Mouse (Mus musculus) cerebellum, adult 11 months (tissue): ENCODE data around the gene Twist2.

ENCODE experiments used
- DNase-seq: peaks from one replicate; pipeline ENCODE4 v3.0.0; 2022

Twist2 gene

GRCm38 (mm10) chr1:91820531-91820930 lies 19.3 kb downstream of the Twist2 start:
- DNase-seq, result no peak

DNA sequence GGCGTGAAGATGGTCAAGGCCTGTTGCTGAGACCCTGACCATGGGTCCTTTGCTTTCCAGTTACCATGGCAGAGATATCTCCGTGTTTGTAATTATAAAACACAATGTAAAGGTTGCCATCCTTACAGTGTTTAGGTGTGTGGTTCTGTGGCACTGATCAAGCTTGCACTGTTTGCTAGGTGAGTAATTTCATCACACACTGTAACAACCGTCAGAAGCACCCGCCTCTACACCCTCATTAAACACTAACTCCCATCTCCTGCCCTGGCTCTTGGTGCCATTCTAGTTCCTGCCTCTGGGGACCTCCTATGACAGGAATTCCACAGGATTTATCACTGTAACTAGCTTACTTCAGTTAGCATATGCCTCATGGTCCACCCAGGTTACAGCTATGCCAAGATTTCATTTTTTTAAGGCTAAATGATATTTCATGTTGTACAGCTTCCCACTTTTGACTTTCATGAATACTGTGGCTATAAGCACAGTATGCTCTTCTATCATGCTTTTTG lies 21.1 kb downstream of the Twist2 start:
- DNase-seq, result no peak

DNA sequence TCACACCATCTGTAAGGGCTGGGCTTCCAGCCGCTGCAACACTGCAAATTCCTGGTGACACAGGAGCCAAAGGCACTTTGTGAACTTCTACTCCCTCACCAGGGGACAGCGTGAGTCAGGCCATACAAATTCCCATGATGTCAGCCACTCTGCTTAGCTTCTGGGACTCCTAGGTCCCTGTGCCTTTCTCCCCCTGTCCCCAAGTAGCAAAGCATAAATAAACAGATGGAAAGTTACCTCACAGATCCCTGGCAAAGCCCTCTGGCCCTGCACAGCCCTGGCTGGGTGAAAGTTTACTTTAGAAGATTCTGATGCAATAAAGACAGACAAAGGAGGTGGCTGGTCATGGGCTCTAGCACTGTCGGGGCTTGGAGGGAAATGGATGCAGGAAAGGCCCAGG lies 22.3 kb downstream of the Twist2 start:
- no peak for DNase-seq

- no peak for DNase-seq
These were observed 22.7 kb downstream of the Twist2 start for GRCm38 (mm10) chr1:91823951-91824350.

GRCm38 (mm10) chr1:91825261-91825660 lies 24.0 kb downstream of the Twist2 start:
- no peak for DNase-seq

- no peak for DNase-seq
These were observed 30.7 kb downstream of the Twist2 start for GRCm38 (mm10) chr1:91831978-91832377.

DNA sequence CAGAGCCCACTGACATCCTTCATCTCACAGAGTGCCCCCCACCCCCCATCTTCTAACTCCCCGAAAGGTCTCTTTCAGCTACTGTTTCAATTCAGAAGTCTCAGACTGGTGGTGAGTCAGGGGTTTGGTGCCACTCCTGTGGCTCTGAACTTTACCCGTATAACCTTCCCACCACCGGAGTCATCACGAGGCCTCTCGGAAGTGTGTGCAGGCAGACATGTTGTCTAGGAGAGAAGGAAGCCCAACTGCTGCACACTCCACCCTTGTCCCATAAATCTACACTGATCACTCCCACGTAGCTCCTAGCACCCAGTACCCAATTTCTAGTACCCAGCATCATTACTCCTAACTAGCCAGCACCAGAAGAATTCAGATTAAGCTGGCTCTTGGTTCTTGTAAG lies 38.3 kb downstream of the Twist2 start:
- DNase-seq, result no peak

DNA sequence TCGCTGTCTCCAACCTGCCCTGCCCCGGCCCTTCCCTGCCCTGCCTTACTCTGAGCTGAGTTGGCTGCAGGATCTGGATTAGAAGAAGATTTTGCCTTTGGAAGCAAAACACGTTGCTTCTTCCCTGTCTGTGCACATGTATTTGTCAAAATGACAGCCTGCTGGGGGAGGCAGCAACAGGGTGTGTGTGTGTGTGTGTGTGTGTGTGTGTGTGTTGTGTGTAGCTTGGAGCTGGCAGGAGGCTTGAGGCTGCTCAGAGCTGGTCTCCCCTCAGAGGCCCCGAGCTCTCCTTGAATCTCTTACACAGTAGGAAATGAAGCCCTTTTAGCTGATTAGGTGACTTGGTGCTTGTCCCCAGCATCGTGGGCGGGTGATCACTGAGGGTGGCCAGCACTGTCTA lies 38.7 kb downstream of the Twist2 start:
- DNase-seq, result no peak

DNA sequence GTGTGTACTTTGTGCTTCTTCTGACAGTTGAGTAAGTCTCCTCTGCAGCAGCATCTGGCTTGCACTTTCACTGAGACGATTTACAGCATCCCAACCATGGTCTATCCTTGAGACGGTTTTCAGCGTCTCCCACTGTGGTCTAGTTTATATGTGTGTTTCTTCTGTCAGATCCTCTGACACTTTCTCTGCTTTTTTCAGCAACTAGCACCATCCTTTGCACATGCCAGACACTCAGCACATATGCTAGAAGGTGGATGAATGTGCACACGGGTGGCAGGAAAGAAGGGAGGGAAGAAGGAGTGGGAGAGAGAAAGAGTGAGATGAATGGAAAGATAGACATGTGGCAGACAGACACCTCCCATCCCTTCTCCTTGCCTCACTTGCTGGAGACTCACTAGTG lies 43.0 kb downstream of the Twist2 start:
- DNase-seq, result no peak

DNA sequence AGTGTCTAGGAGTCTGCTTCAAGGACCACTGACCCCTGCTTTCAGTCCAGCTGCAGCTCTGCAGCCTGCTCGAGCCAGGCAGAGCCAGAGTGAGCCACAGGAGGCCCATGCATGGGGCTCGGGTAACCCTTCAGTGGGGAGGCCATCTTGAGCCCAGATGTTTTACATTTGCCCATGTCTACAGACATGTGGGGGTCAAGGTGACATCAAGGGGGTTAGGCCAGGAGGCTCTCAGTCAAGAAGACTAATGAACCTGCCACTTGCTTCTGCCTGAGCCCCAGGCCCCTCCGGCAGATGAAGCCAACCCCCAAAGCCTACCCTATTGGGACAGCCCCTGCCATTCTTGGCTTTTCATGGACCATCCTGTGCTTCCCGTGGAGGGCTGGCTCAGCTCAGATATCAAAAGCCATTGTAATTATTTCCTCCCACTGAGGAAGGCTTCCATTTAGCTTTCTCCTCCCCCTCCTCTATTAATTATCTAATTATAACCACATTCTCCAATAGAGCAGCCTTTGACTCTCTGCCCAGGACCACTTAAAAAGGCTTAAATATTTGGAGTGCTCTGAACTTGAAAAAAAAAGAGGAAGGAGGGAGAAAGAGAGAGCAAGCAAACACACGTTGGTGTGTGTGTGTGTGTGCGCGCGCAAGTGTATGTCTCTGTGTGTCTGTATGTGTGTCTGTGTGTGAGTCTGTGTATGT lies 43.6 kb downstream of the Twist2 start:
- DNase-seq, result no peak

DNA sequence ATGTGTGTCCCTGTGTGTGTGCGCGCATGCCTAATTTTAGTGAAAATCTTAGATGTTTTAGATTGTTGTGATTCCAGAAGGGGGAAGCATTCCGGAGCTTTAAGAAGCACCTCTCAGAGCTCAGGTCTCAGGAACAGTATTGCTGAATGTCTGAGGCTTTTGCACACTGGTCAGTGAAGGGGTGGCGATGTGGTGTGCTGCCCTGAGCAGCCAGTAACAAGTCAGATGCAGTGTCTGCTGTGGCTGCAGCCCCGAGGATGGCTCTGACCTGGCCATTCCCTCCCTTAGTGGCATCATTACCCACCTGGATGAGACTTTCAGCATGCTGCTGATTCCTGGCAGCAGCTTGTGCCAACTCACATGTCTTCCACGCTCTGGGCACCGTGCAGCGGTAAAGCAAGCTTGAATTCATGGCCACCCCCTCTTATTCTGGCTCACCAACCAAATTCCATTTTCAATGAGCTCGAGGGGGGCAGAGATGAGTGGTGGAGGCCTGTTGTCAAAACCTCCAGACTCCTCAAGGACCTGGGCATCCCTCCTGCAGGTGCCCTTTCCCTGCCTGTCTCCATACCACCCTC lies 44.2 kb downstream of the Twist2 start:
- DNase-seq, result no peak

GRCm38 (mm10) chr1:91851300-91851699 lies 50.0 kb downstream of the Twist2 start:
- no peak for DNase-seq

- no peak for DNase-seq
These were observed 55.8 kb downstream of the Twist2 start for GRCm38 (mm10) chr1:91856771-91857664.

GRCm38 (mm10) chr1:91858101-91858790 lies 57.0 kb downstream of the Twist2 start:
- no peak for DNase-seq

- DNase-seq, result no peak
These were observed 57.6 kb downstream of the Twist2 start for GRCm38 (mm10) chr1:91858901-91859300.

DNA sequence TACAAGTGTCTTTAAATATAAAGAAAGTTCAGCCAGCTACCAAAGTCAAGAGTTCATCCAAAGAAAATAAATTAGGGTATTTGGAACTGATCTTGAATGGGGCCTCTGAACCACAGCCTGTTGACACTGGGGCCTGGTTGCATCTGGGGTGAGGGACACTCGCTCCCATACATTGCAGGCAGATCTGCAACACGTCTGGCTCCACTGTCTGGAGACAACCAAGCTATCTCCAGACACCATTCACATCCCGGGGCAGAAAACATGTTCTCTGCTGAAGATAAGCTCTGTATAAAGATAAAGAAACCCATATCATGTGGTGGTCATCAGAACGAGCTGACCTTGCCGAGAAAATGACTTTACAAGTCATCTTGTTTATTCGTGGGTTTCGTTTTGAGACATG lies 60.2 kb downstream of the Twist2 start:
- no peak for DNase-seq

DNA sequence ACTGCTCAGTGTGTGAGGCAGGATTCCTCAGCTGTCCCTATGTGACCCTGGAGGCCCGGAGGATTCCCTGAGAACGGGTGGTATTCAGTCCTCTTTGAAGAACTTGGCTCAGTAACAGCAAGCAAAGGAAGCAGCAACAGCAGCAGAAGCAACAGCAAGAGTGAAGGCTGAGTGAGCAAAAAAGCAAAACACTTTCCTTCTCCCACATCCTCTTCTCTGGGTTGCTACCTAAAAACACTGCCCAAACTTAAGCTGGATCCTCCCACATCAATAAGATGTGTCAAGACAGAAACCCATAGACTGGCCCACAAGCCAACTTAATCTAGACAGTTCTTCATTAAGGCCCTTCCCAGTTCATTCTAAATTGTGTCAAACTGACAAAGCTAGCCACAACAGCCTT lies 64.7 kb downstream of the Twist2 start:
- no peak for DNase-seq

- DNase-seq, result no peak
These were observed 69.8 kb downstream of the Twist2 start for GRCm38 (mm10) chr1:91871101-91871500.

DNA sequence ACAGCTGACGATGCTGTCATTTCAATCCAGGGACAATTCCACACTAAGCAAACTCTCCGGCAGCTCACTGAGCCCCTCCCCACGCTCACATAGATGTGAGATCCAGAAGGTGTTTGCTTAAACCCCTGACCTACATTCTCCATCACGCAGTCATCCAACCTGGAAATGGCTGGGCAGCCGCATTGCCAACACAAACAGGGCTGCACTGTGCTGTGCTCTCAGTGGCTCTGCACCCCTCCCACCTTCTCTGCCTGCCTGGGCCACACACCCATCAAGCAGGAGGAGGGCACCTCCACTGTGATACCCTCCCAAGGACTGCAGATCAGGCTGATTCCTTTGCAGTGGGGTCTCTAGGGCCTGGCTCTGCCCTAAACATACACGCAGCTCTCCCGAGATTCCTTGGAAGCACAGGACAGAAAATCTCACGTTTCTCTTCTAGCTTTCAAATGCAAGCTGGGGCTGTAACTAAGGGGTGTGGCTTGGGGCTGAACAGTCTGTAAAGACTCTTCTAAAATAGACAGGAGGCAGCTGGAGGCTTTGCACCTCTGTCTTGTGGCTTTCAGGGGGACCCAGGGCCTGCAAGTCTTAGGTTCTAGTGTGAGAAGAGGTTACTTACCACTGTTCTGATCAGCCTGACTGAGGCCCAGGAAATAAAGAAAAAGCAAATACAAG lies 71.3 kb downstream of the Twist2 start:
- no peak for DNase-seq

DNA sequence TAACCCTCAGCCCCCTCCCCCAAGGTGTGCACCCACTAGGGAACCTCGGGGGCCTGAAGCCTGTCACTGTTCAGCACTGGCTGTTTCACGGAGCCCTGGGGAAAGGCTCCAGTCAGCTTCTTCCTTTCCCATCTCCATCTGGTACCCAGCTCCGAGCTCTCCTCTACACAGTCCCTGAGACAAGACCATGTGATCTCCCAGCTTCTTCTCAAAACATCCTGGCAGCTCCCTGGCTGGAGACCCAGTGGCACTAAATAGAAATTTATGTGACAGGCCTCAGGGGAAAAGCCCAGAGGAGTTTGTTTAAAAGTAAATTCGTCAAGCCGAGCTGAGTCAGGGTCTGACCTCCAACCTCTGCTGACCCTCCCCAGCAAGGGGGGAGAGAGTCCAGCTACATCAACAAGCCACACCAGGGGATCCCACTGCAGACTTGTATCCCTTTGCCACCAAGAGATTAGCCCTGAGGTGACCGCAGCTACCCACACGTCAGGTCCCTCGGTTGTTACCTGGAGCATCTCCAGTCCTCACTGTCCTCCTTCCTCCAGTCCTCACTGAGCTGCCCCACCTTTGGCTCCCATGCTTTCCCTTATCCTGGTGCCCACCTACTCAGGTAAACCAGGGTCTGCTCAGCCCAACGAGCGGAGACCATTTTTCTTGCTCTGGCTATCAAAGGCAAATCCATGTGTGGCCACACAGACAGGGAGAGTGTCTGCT lies 72.5 kb downstream of the Twist2 start:
- no peak for DNase-seq

GRCm38 (mm10) chr1:91874633-91875032 lies 73.4 kb downstream of the Twist2 start:
- DNase-seq, result peak; percentile 44
